Mouse (Mus musculus) forebrain, embryonic 12.5 days (tissue): Measurements from ENCODE around the gene Zfp771. TPM values are rescaled to one million over a fixed set of nuclear protein-coding genes. Genes with fewer than 3 reads are reported as not detected.

Source experiments
- ATAC-seq: fragments of 200-750 bp; cut with Nextera tagmentation; 2 replicates; pipeline ENCODE4 v1.8.0; 2017; ENCODE audit warnings: moderate TSS enrichment; ENCODE audit not compliant: low FRiP score
- H3K27ac ChIP-seq: fragments of 300-500 bp; sonication (generic); 2 replicates; pipeline ENCODE4 v1.5.1; 2016; ENCODE audit warnings: mild to moderate bottlenecking
- H3K27me3 ChIP-seq: fragments of 300-500 bp; sonication (generic); 2 replicates; pipeline ENCODE4 v1.6.1; 2016; ENCODE audit warnings: mild to moderate bottlenecking
- H3K36me3 ChIP-seq: fragments of 300-500 bp; sonication (generic); replicated peaks from 2 replicates; pipeline ENCODE4 v1.6.1; 2016; ENCODE audit warnings: mild to moderate bottlenecking
- H3K4me1 ChIP-seq: fragments of 300-500 bp; sonication (generic); 2 replicates; pipeline ENCODE4 v1.6.1; 2016
- H3K4me2 ChIP-seq: fragments of 300-500 bp; sonication (generic); 2 replicates; pipeline ENCODE4 v1.6.1; 2016; ENCODE audit warnings: mild to moderate bottlenecking, moderate library complexity
- H3K4me3 ChIP-seq: fragments of 300-500 bp; sonication (generic); replicated peaks from 2 replicates; pipeline ENCODE4 v1.5.1; 2016; ENCODE audit warnings: mild to moderate bottlenecking
- H3K9ac ChIP-seq: fragments of 300-500 bp; sonication (generic); 2 replicates; pipeline ENCODE4 v1.6.1; 2016; ENCODE audit warnings: mild to moderate bottlenecking
- H3K9me3 ChIP-seq: fragments of 300-500 bp; sonication (generic); 2 replicates; pipeline ENCODE4 v1.6.1; 2016
- WGBS: fragments of 180-500 bp; shearing (Covaris S2); methylation state at CpG from one replicate; pipeline ENCODE4 v1.1.7; 2016; 5-methylcytosine and 5-hydroxymethylcytosine counted together
- polyA plus RNA-seq: library from polyadenylated mRNA; unstranded; fragments of >200 nt; fragmentation: Nextera tagmentation; extraction: Ambion mirVana; gene quantifications from 2 replicates; pipeline ENCODE4 v1.2.1, GENCODE M21; 2016

Gene Zfp771
- polyA plus RNA-seq, result 53.3 and 60.3 TPM in 2 replicates

GRCm38 (mm10) chr7:127243870-127244657, at the start of gene Zfp771:
Gene Zfp771 (plus strand): TSS chr7:127244274.
- peak within 1 kb of the TSS; percentile 78 for H3K4me3 ChIP-seq
- ATAC-seq, result peak; percentile 97
- H3K4me2 ChIP-seq, result peak within 1 kb of the TSS; percentile 87
- H3K27me3 ChIP-seq, result no peaks in the 10 kb centered on the region
- H3K36me3 ChIP-seq, result peaks cover 31% of the 10 kb centered on the region
- H3K4me1 ChIP-seq, result peaks cover 27% of the 10 kb centered on the region
- H3K9ac ChIP-seq, result peak within 1 kb of the TSS; percentile 95
- H3K9me3 ChIP-seq, result no peaks in the 10 kb centered on the region
- peak within 1 kb of the TSS; percentile 87 for H3K27ac ChIP-seq
- under 1% methylated on average over 55 of the region's 56 CpGs for WGBS

GRCm38 (mm10) chr7:127194633-127195029, 49.4 kb upstream of the Zfp771 start:
- no peaks in the 10 kb centered on the region for H3K27me3 ChIP-seq
- H3K27ac ChIP-seq, result peak overlapping the region; percentile 89; the same call in 1 of the 2 replicates
- peak overlapping the region; percentile 83 for H3K9ac ChIP-seq
- H3K4me2 ChIP-seq, result peak overlapping the region; percentile 87
- H3K9me3 ChIP-seq, result no peaks in the 10 kb centered on the region
- ATAC-seq, result no peak
- 83% methylated on average over 7 of the region's 7 CpGs for WGBS
- peaks cover 69% of the 10 kb centered on the region for H3K36me3 ChIP-seq
- peaks cover 22% of the 10 kb centered on the region for H3K4me1 ChIP-seq
- H3K4me3 ChIP-seq, result peak overlapping the region; percentile 76

GRCm38 (mm10) chr7:127195544-127196295, 48.4 kb upstream of the Zfp771 start, which contains the start of gene Cd2bp2:
Gene Cd2bp2 (minus strand): TSS chr7:127196050.
- peak within 1 kb of the TSS; percentile 87 for H3K4me2 ChIP-seq
- peak within 1 kb of the TSS; percentile 83 for H3K9ac ChIP-seq
- H3K27me3 ChIP-seq, result no peaks in the 10 kb centered on the region
- H3K4me3 ChIP-seq, result peak within 1 kb of the TSS; percentile 76
- WGBS, result under 1% methylated on average over 51 of the region's 51 CpGs
- H3K9me3 ChIP-seq, result no peaks in the 10 kb centered on the region
- peaks cover 22% of the 10 kb centered on the region for H3K4me1 ChIP-seq
- ATAC-seq, result peak; percentile 97
- H3K36me3 ChIP-seq, result peaks cover 79% of the 10 kb centered on the region
- peak within 1 kb of the TSS; percentile 89 for H3K27ac ChIP-seq

- WGBS, result 58% methylated on average over 11 of the region's 11 CpGs
- peaks cover 22% of the 10 kb centered on the region for H3K4me1 ChIP-seq
Observed at GRCm38 (mm10) chr7:127196484-127196883, 47.6 kb upstream of the Zfp771 start.

GRCm38 (mm10) chr7:127206606-127207005, 37.5 kb upstream of the Zfp771 start:
- no peak for ATAC-seq
- peak overlapping the region; percentile 96 for H3K9ac ChIP-seq

More at GRCm38 (mm10) chr7:127196484-127196883, 47.6 kb upstream of the Zfp771 start:
- H3K36me3 ChIP-seq, result peaks cover 78% of the 10 kb centered on the region
- H3K9me3 ChIP-seq, result no peaks in the 10 kb centered on the region
- peak overlapping the region; percentile 61 for H3K4me2 ChIP-seq
- H3K4me3 ChIP-seq, result peak overlapping the region; percentile 76
- no peaks in the 10 kb centered on the region for H3K27me3 ChIP-seq
- H3K27ac ChIP-seq, result peak overlapping the region; percentile 75
- peak overlapping the region; percentile 58 for H3K9ac ChIP-seq
- no peak for ATAC-seq

GRCm38 (mm10) chr7:127207374-127208294, 36.4 kb upstream of the Zfp771 start:
- WGBS, result under 1% methylated on average over 53 of the region's 53 CpGs
- H3K27ac ChIP-seq, result peak overlapping the region; percentile 87
- peak overlapping the region; percentile 96 for H3K4me3 ChIP-seq
- H3K36me3 ChIP-seq, result peaks cover 23% of the 10 kb centered on the region
- peak overlapping the region; percentile 96 for H3K9ac ChIP-seq
- H3K27me3 ChIP-seq, result 0 out of 2 replicates have a peak, but pooled peaks cover 2% of the 10 kb centered on the region
- H3K9me3 ChIP-seq, result no peaks in the 10 kb centered on the region
- H3K4me1 ChIP-seq, result peaks cover 35% of the 10 kb centered on the region
- ATAC-seq, result peak; percentile 12; the same call in 1 of the 2 replicates
- peak overlapping the region; percentile 100 for H3K4me2 ChIP-seq

More at GRCm38 (mm10) chr7:127206606-127207005, 37.5 kb upstream of the Zfp771 start:
- 73% methylated on average over 2 of the region's 2 CpGs for WGBS
- H3K27ac ChIP-seq, result no peak overlapping the region
- peak overlapping the region; percentile 100 for H3K4me2 ChIP-seq
- H3K36me3 ChIP-seq, result peaks cover 31% of the 10 kb centered on the region
- peak overlapping the region; percentile 96 for H3K4me3 ChIP-seq
- H3K4me1 ChIP-seq, result peaks cover 35% of the 10 kb centered on the region
- no peaks in the 10 kb centered on the region for H3K27me3 ChIP-seq
- H3K9me3 ChIP-seq, result no peaks in the 10 kb centered on the region

- H3K27me3 ChIP-seq, result 0 out of 2 replicates have a peak, but pooled peaks cover 5% of the 10 kb centered on the region
- peak within 1 kb of the TSS; percentile 100 for H3K4me2 ChIP-seq
- H3K9ac ChIP-seq, result peak within 1 kb of the TSS; percentile 96
- H3K4me1 ChIP-seq, result peaks cover 35% of the 10 kb centered on the region
- H3K9me3 ChIP-seq, result no peaks in the 10 kb centered on the region
- H3K36me3 ChIP-seq, result peaks cover 17% of the 10 kb centered on the region
- WGBS, result 1% methylated on average over 12 of the region's 44 CpGs
- H3K27ac ChIP-seq, result peak within 1 kb of the TSS; percentile 87
- H3K4me3 ChIP-seq, result peak within 1 kb of the TSS; percentile 96
- ATAC-seq, result peak; percentile 37; the same call in 1 of the 2 replicates
Observed at GRCm38 (mm10) chr7:127208295-127208552, 35.9 kb upstream of the Zfp771 start, which contains the start of gene Tbc1d10b. Gene Tbc1d10b (minus strand): TSS chr7:127208468.

GRCm38 (mm10) chr7:127208553-127209438, 35.3 kb upstream of the Zfp771 start, which contains the start of gene Mylpf:
Gene Mylpf (plus strand): TSS chr7:127208890.
- peak; percentile 94 for ATAC-seq

GRCm38 (mm10) chr7:127209851-127210250, 34.2 kb upstream of the Zfp771 start:
- Histone ChIP-seq H3K9ac (no peak overlapping the region), H3K36me3 (peaks cover 5% of the 10 kb centered on the region; the same call in 1 of the 2 replicates), H3K9me3 (no peaks in the 10 kb centered on the region), H3K27me3 (peaks cover 21% of the 10 kb centered on the region), H3K4me3 (no peak overlapping the region), H3K4me1 (peaks cover 35% of the 10 kb centered on the region), H3K27ac (no peak overlapping the region), H3K4me2 (peak overlapping the region; percentile 67)
- 83% methylated on average over 5 of the region's 5 CpGs for WGBS
- no peak for ATAC-seq

More at GRCm38 (mm10) chr7:127208553-127209438, 35.3 kb upstream of the Zfp771 start, which contains the start of gene Mylpf:
- peak within 1 kb of the TSS; percentile 96 for H3K4me3 ChIP-seq
- peak within 1 kb of the TSS; percentile 96 for H3K9ac ChIP-seq
- peaks cover 35% of the 10 kb centered on the region for H3K4me1 ChIP-seq
- under 1% methylated on average over 32 of the region's 44 CpGs for WGBS
- peaks cover 11% of the 10 kb centered on the region for H3K36me3 ChIP-seq
- peak within 1 kb of the TSS; percentile 100 for H3K4me2 ChIP-seq
- H3K27me3 ChIP-seq, result peaks cover 10% of the 10 kb centered on the region
- peak within 1 kb of the TSS; percentile 87 for H3K27ac ChIP-seq
- no peaks in the 10 kb centered on the region for H3K9me3 ChIP-seq

GRCm38 (mm10) chr7:127210266-127210665, 33.8 kb upstream of the Zfp771 start:
- Histone ChIP-seq H3K9ac (no peak overlapping the region), H3K4me2 (no peak overlapping the region; the same call in 1 of the 2 replicates), H3K4me3 (no peak overlapping the region), H3K36me3 (peaks cover 1% of the 10 kb centered on the region; the same call in 1 of the 2 replicates), H3K27ac (no peak overlapping the region), H3K4me1 (peaks cover 34% of the 10 kb centered on the region), H3K9me3 (no peaks in the 10 kb centered on the region), H3K27me3 (peaks cover 25% of the 10 kb centered on the region)
- 93% methylated on average over 4 of the region's 4 CpGs for WGBS
- ATAC-seq, result no peak
